8 mouse cellular contexts compared by ENCODE assay signal in the genomic region with DNA sequence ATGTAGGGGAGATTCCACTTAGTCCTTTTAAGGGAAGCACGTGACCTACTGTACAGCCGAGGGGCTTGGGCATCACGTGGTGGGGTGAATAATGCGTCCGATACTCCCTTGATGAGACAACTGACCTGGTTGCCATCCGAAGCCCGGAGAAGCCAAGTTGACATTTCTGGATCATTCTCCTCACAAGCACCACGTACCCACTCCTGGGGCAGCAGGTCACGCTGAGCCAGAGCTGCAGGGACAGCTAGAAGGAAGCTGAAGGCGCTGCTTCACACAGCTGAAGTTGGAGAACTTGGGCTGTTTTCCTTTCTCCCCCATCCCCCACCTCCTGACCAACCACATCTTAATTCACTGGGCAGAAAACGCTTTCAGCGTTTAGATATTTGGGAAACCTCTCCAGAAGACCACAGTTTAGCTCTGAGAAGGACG.
DNase-seq lines count a peak whose midpoint lies in the region; ATAC-seq and TF ChIP-seq lines count a peak whose summit lies in the region.

No protein-coding gene starts in this region.

- ATAC-seq in common myeloid progenitor, adult 5-6 weeks (replicated peaks; ENCODE audit: low read depth, poor library complexity, severe bottlenecking), result 0 out of 2 replicates have a peak, but pooled peaks have one; percentile 29
- ATAC-seq in midbrain, embryonic 14.5 days (ENCODE audit: low FRiP score, low TSS enrichment), result peak; percentile 55; the same call in 1 of the 2 replicates
- ATAC-seq in frontal cortex, adult (ENCODE audit: low TSS enrichment), result no peak

- H3K27ac ChIP-seq in heart, embryonic 10.5 days, result peak overlapping the region; percentile 92
- peak overlapping the region; percentile 74 for H3K27ac ChIP-seq in midbrain, embryonic 14.5 days (replicated peaks; ENCODE audit: low read depth, low read length)

- no peak for TF ChIP-seq CTCF in C2C12 (IDR thresholded peaks at IDR 0.05; ENCODE audit: control insufficient read depth, insufficient read depth, insufficient read length)

- H3K9ac ChIP-seq in midbrain, embryonic 14.5 days (replicated peaks; ENCODE audit: low read length), result no peak overlapping the region

- H3K4me2 ChIP-seq in midbrain, embryonic 14.5 days (ENCODE audit: low read length), result peak overlapping the region; percentile 50

- no peaks in the 10 kb centered on the region for H3K36me3 ChIP-seq in C2C12 (ENCODE audit: control insufficient read depth, insufficient read depth)
- H3K36me3 ChIP-seq in heart, embryonic 10.5 days, result no peaks in the 10 kb centered on the region
- H3K36me3 ChIP-seq in midbrain, embryonic 14.5 days (ENCODE audit: control insufficient read depth, insufficient read depth, low read length), result no peaks in the 10 kb centered on the region

- H3K4me1 ChIP-seq in heart, embryonic 10.5 days, result peaks cover 54% of the 10 kb centered on the region
- H3K4me1 ChIP-seq in midbrain, embryonic 14.5 days (ENCODE audit: control insufficient read depth, insufficient read depth, low read length), result peaks cover 30% of the 10 kb centered on the region

- no peaks in the 10 kb centered on the region for H3K27me3 ChIP-seq in C2C12 (ENCODE audit: control insufficient read depth, insufficient read depth, insufficient read length)
- no peaks in the 10 kb centered on the region for H3K27me3 ChIP-seq in heart, embryonic 10.5 days (ENCODE audit: insufficient read depth, poor library complexity, severe bottlenecking)
- H3K27me3 ChIP-seq in midbrain, embryonic 14.5 days (ENCODE audit: control insufficient read depth, insufficient read depth, low read length), result no peaks in the 10 kb centered on the region

- DNase-seq in heart, embryonic 10.5 days (ENCODE audit: low spot score), result peak; percentile 78
- peak; percentile 30 for DNase-seq in kidney, postnatal 14 days
- DNase-seq in midbrain, embryonic 14.5 days, result peak; percentile 48
- DNase-seq in frontal cortex, postnatal 36 days (ENCODE audit: low spot score in 2 of 2), result no peak
- DNase-seq in layer of hippocampus, postnatal 10 days (ENCODE audit: low spot score in 2 of 2), result no peak

- peak overlapping the region; percentile 45 for H3K4me3 ChIP-seq in C2C12 (ENCODE audit: insufficient read depth, poor library complexity, severe bottlenecking)
- H3K4me3 ChIP-seq in heart, embryonic 10.5 days, result peak overlapping the region; percentile 61
- peak overlapping the region; percentile 24 for H3K4me3 ChIP-seq in midbrain, embryonic 14.5 days (replicated peaks; ENCODE audit: low read depth, low read length)

- no peaks in the 10 kb centered on the region for H3K9me3 ChIP-seq in heart, embryonic 10.5 days
- no peaks in the 10 kb centered on the region for H3K9me3 ChIP-seq in midbrain, embryonic 14.5 days (ENCODE audit: control insufficient read depth, low read length)

- peaks cover 52% of the 10 kb centered on the region for H3K79me2 ChIP-seq in C2C12 (ENCODE audit: control insufficient read depth, insufficient read depth)

- 20% methylated on average over 13 of the region's 13 CpGs for WGBS in heart, embryonic 10.5 days
- 37% methylated on average over 13 of the region's 13 CpGs for WGBS in midbrain, embryonic 14.5 days

- peaks cover 37% of the 10 kb centered on the region for H3K79me3 ChIP-seq in C2C12 (ENCODE audit: low read depth)

- peak overlapping the region; percentile 80 for H3ac ChIP-seq in C2C12 (ENCODE audit: control insufficient read depth, insufficient read length, low read depth)

TF ChIP-seq in C2C12, 6 proteins besides CTCF, POLR2A, EP300 and RAD21:
- TF ChIP-seq MYOG (IDR thresholded peaks at IDR 0.05; ENCODE audit: control insufficient read depth, extremely low read depth, insufficient read length) (no peak), MYOD1 (IDR thresholded peaks at IDR 0.05; ENCODE audit: control insufficient read depth, insufficient read length, low read depth) (no peak), FOSL1 (IDR thresholded peaks at IDR 0.05; ENCODE audit: insufficient read depth, low read length, poor library complexity, severe bottlenecking) (no peak), USF1 (IDR thresholded peaks at IDR 0.05; ENCODE audit: low read depth) (peak; percentile 100), MAX (IDR thresholded peaks at IDR 0.05) (peak; percentile 79), CEBPB (IDR thresholded peaks at IDR 0.05; ENCODE audit: low read depth) (no peak)

Comparison
In these comparisons a context has a peak if more than half of its experiments do, and no peak if none do; other contexts are left out.
1. DNase-seq: peak in heart, embryonic 10.5 days (single experiment), kidney, postnatal 14 days (single experiment) and midbrain, embryonic 14.5 days (single experiment); none in frontal cortex, postnatal 36 days (0 of 2) and layer of hippocampus, postnatal 10 days (0 of 2).
2. Peak in every context shown above with its lines, with median percentiles within 50 percentile points of each other: H3K4me3 ChIP-seq.